Mouse (Mus musculus): ENCODE data around the gene Nol6.
"Not testable (repeated sequence)": the region's sequence is repeated elsewhere in the genome, so short reads cannot be mapped to it uniquely, and the experiment has no call there.

Nol6 gene

GRCm38 (mm10) chr4:41084819-41085218, 39.4 kb downstream of the Nol6 start:
- DNase-seq (ENCODE audit: low spot score in 2 of 2): no peak

- not testable (repeated sequence) for DNase-seq (ENCODE audit: low spot score in 2 of 2)
Measured at GRCm38 (mm10) chr4:41082803-41083202, 41.5 kb downstream of the Nol6 start.

- no peak for DNase-seq (ENCODE audit: low spot score in 2 of 2)
Measured at GRCm38 (mm10) chr4:41081733-41082132, 42.5 kb downstream of the Nol6 start.

GRCm38 (mm10) chr4:41078726-41079125, 45.5 kb downstream of the Nol6 start:
- no peak for DNase-seq (ENCODE audit: low spot score in 2 of 2)

- no peak for DNase-seq (ENCODE audit: low spot score in 2 of 2)
Measured at GRCm38 (mm10) chr4:41074461-41074860, 49.8 kb downstream of the Nol6 start.

- DNase-seq (ENCODE audit: low spot score in 2 of 2): no peak
Measured at GRCm38 (mm10) chr4:41073008-41073817, 51.0 kb downstream of the Nol6 start.

- DNase-seq (ENCODE audit: low spot score in 2 of 2): no peak
Measured at GRCm38 (mm10) chr4:41071500-41072429, 52.5 kb downstream of the Nol6 start.

- DNase-seq (ENCODE audit: low spot score in 2 of 2): no peak
Measured at GRCm38 (mm10) chr4:41065196-41065595, 59.1 kb downstream of the Nol6 start.
